Mouse (Mus musculus): Measurements from ENCODE around the gene Rgr. TPM values are rescaled to one million over a fixed set of nuclear protein-coding genes. Genes with fewer than 3 reads are reported as not detected.
"Not testable (repeated sequence)": the region's sequence is repeated elsewhere in the genome, so short reads cannot be mapped to it uniquely, and the experiment has no call there.

Gene Rgr
- polyA plus RNA-seq, 1 experiment, result not detected

DNA sequence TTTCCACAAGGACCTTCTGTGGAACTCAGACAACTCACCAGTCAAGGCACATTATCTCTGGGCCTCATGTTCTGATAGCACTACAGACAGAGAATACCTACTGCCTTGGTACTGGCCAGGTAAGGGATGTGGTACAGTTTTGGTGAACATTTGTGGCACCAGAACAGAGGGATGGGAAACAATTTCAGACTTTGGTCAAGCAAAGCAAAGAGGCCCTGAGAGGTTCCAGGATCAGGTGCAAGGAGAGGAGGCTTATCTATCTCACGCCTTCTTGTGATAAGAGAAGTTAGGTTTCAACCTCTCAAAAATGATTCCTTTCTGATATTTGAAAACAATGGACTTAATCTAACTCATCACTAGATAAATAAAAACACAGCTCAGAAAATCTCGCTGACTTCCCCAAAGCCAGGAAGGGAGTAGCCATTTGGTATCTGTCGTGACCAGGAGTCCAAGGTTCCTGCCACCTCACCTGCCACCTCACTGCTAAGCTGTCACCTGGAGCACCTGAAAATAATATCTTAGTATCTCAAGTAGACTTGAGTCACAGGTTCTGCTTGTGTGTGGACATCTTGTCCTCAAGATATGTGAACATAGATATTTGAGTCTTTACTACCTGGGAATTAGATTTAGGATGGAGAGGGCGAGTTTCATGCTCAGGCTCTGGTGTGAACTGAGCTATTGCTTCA, 21.4 kb downstream of the Rgr start:
- H3K4me1 ChIP-seq (ENCODE audit: control insufficient read depth, insufficient read depth, insufficient read length, low read length), result no peaks in the 10 kb centered on the region
- H3K27ac ChIP-seq (replicated peaks; ENCODE audit: low read depth, low read length), result no peak overlapping the region
- no peak overlapping the region for H3K4me3 ChIP-seq (ENCODE audit: insufficient read depth, low read depth, low read length)

DNA sequence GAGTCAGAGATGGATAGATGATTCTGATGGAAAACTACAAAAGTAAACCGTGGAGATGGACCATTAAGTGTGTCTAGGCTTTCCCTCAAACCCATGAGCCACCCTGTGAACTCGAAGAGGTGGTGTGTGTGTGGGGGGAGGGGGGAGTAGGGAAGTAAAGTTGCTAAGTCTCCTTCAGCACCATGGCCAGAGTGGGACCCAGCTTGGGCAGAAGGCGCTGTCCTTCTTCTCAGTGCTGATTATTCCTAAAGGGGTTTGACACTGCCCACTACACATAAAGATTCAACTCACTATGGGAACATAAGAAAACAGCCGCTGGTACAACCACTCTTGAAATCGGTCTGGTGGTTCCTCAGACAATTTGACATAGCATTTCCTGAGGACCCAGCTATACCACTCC, 32.9 kb downstream of the Rgr start:
- Histone ChIP-seq H3K27ac (replicated peaks; ENCODE audit: low read depth, low read length) (no peak overlapping the region), H3K4me3 (ENCODE audit: insufficient read depth, low read depth, low read length) (no peak overlapping the region), H3K4me1 (ENCODE audit: control insufficient read depth, insufficient read depth, insufficient read length, low read length) (no peaks in the 10 kb centered on the region)

DNA sequence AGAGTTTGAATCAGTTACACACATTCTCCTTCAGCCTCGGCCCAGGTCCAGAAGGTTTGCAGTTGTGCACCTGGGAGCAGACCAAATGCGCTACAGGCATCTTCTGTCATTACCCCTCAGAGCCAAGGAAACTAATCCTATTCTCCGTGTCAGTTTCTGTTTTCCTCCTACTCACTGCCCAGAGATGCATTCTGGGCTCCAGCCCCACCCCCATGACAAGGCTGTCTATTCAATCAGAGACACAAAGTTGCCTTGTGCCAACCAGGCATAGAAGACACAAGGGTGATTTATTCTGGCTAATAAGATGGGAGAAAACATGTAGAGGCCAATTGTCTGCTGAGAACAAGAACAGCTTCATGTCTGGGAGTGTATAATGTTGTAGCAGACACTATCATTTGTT, 35.1 kb downstream of the Rgr start:
- no peak overlapping the region for H3K27ac ChIP-seq (replicated peaks; ENCODE audit: low read depth, low read length)
- no peaks in the 10 kb centered on the region for H3K4me1 ChIP-seq (ENCODE audit: control insufficient read depth, insufficient read depth, insufficient read length, low read length)
- no peak overlapping the region for H3K4me3 ChIP-seq (ENCODE audit: insufficient read depth, low read depth, low read length)

DNA sequence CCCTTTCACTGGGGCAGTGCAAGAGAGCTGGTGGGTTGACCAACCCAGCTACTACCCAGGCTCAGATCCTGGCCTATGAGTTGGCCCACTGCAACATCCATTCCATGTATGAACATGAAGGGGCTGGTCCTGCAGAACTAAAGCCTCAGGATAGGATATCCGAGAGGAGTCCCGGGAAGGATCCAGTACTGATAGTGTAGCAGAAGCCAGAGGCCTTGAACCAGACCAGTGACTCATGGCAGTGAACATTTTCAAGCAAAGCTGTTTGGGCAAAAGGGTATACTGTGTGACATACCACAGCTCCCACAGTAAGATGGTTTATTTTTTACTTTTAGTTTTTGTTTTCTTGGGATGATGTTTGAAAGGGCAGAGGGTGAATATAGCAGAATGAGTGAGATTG, 39.1 kb downstream of the Rgr start:
- Histone ChIP-seq H3K27ac (replicated peaks; ENCODE audit: low read depth, low read length) (no peak overlapping the region), H3K4me3 (ENCODE audit: insufficient read depth, low read depth, low read length) (no peak overlapping the region), H3K4me1 (ENCODE audit: control insufficient read depth, insufficient read depth, insufficient read length, low read length) (no peaks in the 10 kb centered on the region)

DNA sequence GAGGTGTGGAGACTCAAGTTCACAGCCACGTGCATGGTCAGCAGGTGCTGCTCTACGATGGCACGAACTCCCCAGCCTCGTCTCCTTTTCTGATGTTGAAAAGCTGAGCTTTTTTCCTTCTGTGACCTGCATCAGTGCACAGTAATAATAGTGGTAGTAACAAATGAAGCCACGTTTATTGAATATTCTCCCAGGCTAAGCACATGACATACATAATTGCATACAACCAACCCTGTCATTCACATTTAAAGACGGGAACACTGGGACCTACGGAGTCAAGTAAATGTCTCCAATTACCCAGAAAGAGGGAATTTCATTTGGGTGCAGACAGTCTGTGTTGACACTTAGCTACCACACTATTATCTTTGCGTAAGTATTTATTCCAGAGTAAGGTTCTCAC, 42.3 kb downstream of the Rgr start:
- no peak overlapping the region for H3K4me3 ChIP-seq (ENCODE audit: insufficient read depth, low read depth, low read length)
- H3K4me1 ChIP-seq (ENCODE audit: control insufficient read depth, insufficient read depth, insufficient read length, low read length), result no peaks in the 10 kb centered on the region
- no peak overlapping the region for H3K27ac ChIP-seq (replicated peaks; ENCODE audit: low read depth, low read length)

DNA sequence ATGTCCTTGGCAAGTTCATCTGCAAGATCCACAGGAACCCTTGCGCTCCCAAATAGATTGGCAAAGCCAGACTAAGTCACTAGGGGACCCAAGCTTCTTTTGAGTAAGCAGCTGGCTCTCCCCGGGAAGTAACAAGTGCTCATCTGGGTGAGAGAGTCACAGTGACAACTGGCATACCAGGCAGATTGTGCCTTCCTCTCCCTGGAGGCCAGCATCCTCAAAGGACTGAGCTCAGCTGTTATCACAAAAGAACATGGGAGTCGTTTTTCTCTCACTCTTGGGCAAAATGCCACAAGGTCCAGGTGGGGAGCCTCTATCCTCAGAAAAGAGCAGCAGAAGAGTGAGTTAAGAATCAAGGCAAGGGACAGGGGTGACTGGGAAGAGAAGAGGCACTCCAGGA, 42.9 kb downstream of the Rgr start:
- no peaks in the 10 kb centered on the region for H3K4me1 ChIP-seq (ENCODE audit: control insufficient read depth, insufficient read depth, insufficient read length, low read length)
- H3K4me3 ChIP-seq (ENCODE audit: insufficient read depth, low read depth, low read length), result no peak overlapping the region
- H3K27ac ChIP-seq (replicated peaks; ENCODE audit: low read depth, low read length), result no peak overlapping the region

DNA sequence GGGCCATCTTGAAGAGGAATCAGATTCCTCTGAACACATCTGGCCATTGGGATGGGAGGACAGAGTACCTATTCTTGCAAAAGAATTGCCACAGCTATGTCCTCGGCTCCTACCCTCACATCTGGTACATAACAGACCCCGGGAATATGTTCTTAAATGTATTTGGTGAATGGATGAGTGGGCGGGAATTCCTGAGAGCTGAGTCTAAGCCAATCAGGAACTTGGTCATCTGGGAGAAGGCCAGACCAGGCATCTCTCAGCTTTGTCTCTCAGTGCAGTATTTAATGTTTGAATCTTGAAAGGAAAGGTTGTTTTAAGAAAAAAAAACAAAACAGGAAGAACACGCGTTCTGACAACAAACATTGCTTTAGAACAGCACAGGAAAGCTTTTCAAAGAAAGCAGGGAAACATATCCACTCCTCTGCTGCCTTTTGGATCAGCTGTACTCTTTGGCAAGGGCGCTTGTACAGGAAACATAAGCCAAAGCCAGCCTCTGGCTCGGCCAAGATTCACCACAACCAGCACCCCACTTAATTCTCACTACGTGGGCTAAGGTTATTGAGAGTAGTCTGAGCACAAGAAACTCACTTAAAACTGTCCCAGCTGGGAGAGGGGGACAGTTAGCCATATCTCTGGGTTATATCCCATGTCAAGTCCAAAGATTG, 45.2 kb downstream of the Rgr start:
- no peaks in the 10 kb centered on the region for H3K4me1 ChIP-seq (ENCODE audit: control insufficient read depth, insufficient read depth, insufficient read length, low read length)
- no peak overlapping the region for H3K27ac ChIP-seq (replicated peaks; ENCODE audit: low read depth, low read length)
- H3K4me3 ChIP-seq (ENCODE audit: insufficient read depth, low read depth, low read length), result no peak overlapping the region

DNA sequence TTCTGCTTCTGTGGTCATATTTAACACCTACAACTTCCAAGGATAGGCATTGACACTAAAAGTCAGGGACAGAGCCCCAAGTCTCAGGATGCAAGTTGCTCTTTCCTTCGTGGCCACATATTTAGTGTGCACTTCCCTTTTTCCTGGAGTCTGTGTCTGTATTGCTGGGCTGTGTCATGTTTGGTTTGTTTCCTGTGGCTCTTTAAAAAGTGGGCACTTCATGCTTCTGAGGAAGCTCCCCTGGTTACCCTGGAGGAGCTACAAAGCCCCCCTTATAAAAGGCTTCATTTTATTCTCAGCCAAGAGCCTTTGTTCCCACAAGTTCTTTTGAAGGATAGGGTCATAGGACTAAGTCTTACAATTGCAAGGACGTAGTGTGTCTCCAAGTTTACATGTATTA, 45.9 kb downstream of the Rgr start:
- no peaks in the 10 kb centered on the region for H3K4me1 ChIP-seq (ENCODE audit: control insufficient read depth, insufficient read depth, insufficient read length, low read length)
- H3K4me3 ChIP-seq (ENCODE audit: insufficient read depth, low read depth, low read length), result no peak overlapping the region
- H3K27ac ChIP-seq (replicated peaks; ENCODE audit: low read depth, low read length), result no peak overlapping the region

DNA sequence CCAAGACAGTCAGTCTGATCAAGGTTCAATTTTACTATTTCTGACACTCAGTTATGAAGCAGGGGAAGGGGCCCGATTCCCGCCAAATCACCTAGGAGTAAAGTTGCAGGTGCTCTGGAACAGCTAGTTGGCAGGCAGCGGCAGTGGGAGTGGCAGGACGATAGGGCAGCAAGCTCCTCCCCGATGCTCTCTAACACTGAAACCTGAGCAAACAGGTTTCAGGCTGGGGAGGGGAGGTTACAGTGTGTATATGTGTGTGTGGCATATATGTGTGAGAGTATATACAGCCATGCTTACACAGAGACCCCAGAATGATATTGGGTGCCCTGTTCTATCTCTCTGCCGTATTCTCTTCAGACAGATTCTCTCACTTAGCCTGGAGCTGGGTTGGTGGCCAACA, 48.0 kb downstream of the Rgr start:
- H3K4me3 ChIP-seq (ENCODE audit: insufficient read depth, low read depth, low read length); H3K4me1 ChIP-seq (ENCODE audit: control insufficient read depth, insufficient read depth, insufficient read length, low read length); H3K27ac ChIP-seq (replicated peaks; ENCODE audit: low read depth, low read length): not testable (repeated sequence)

DNA sequence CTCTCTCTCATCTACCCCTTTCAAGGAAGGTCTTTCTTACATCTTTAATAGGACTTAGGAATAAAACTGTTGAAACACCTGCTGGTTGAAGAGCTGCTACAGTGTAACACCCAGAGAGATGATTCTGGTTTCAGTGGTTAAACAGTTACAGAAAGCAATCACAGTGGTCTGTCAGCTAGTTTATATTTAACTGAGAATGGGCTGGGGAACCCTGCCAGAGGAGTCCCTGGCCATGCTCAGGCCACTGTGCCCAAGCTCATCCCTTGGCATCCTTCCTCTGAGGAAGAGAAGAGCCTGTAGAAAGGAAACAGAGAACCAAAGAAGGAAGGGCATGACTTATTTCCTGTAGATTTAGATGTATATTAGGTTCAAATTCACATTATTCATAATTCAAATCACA, 59.0 kb downstream of the Rgr start:
- Histone ChIP-seq H3K4me1 (ENCODE audit: control insufficient read depth, insufficient read depth, insufficient read length, low read length) (no peaks in the 10 kb centered on the region), H3K4me3 (ENCODE audit: insufficient read depth, low read depth, low read length) (no peak overlapping the region)

DNA sequence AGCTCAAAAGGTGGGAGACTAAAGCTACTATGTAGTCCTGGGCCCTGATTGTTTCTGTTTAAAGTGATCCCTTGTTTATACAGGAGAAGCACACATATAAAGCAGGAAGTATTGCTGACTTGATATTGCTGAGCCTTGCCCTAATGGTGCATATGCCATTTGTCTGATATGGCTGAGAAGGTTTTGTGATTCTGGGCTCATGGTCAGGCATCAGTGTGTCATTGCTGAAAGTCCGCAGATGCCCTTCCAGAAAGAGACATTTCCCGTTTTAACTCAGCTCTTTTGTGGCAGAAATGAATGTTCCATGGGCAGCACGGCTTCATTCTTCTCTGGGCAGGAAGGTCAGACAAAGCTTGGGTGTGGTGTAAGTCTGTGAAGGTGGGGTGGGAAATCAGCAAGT, 63.1 kb downstream of the Rgr start:
- Histone ChIP-seq H3K4me3 (ENCODE audit: insufficient read depth, low read depth, low read length) (no peak overlapping the region), H3K27ac (replicated peaks; ENCODE audit: low read depth, low read length) (no peak overlapping the region)

More for the DNA sequence above, 59.0 kb downstream of the Rgr start:
- no peak overlapping the region for H3K27ac ChIP-seq (replicated peaks; ENCODE audit: low read depth, low read length)

More for the DNA sequence above, 63.1 kb downstream of the Rgr start:
- no peaks in the 10 kb centered on the region for H3K4me1 ChIP-seq (ENCODE audit: control insufficient read depth, insufficient read depth, insufficient read length, low read length)

Other genes starting within 250 kb of the Rgr start
- 46.7 and 88.5 TPM in 2 replicates for gene Ccser2, start 80.2 kb downstream of the Rgr start, polyA plus RNA-seq (2012; ENCODE audit: insufficient read depth, insufficient read length, missing spikeins)
- gene Lrit1, start 5.9 kb upstream of the Rgr start, polyA plus RNA-seq (2012; ENCODE audit: insufficient read depth, insufficient read length, missing spikeins), result not detected in 2 replicates
- not detected in 2 replicates for gene Lrit2, start 19.0 kb upstream of the Rgr start, polyA plus RNA-seq (2012; ENCODE audit: insufficient read depth, insufficient read length, missing spikeins)
- not detected in 2 replicates for gene Cdhr1, start 49.4 kb upstream of the Rgr start, polyA plus RNA-seq (2012; ENCODE audit: insufficient read depth, insufficient read length, missing spikeins)
- gene 2610528A11Rik, start 65.1 kb upstream of the Rgr start, polyA plus RNA-seq (2012; ENCODE audit: insufficient read depth, insufficient read length, missing spikeins), result 2.2 TPM in 1 of 2 replicates, not detected in the other
- 1,037 and 1,094 TPM in 2 replicates for gene Ghitm, start 86.3 kb upstream of the Rgr start, polyA plus RNA-seq (2012; ENCODE audit: insufficient read depth, insufficient read length, missing spikeins)

All from brown adipose tissue, adult 24 weeks (tissue).